Mouse (Mus musculus) monocyte, adult 5-6 weeks (primary cell): ENCODE data around the gene Efna5. TPM values are rescaled to one million over a fixed set of nuclear protein-coding genes. Genes with fewer than 3 reads are reported as not detected.

ENCODE experiments used
- ATAC-seq: fragments of 153-309, 156-312 bp; replicated peaks from 2 replicates; pipeline ENCODE4 v1.8.0; 2017; ENCODE audit warnings: mild to moderate bottlenecking; ENCODE audit not compliant: low TSS enrichment, insufficient number of reproducible peaks, severe bottlenecking, poor library complexity, low FRiP score
- total RNA-seq: library from RNA; stranded (forward); fragments of 200-1000, 200-491, 200-594 nt; gene quantifications from 3 replicates; pipeline ENCODE4 v1.2.3, GENCODE M21; 2017

Efna5 gene
- total RNA-seq, 1 experiment from 2014 or later, result not detected

GRCm38 (mm10) chr17:62766705-62767104, 114.4 kb downstream of the Efna5 start:
- no peak for ATAC-seq

GRCm38 (mm10) chr17:62765165-62765564, 116.0 kb downstream of the Efna5 start:
- no peak for ATAC-seq

- ATAC-seq, result no peak
Measured at GRCm38 (mm10) chr17:62756951-62757350, 124.2 kb downstream of the Efna5 start.

- no peak for ATAC-seq
Measured at GRCm38 (mm10) chr17:62755635-62756034, 125.5 kb downstream of the Efna5 start.

GRCm38 (mm10) chr17:62754638-62755037, 126.5 kb downstream of the Efna5 start:
- no peak for ATAC-seq

- no peak for ATAC-seq
Measured at GRCm38 (mm10) chr17:62752381-62752889, 128.7 kb downstream of the Efna5 start.

- ATAC-seq, result no peak
Measured at GRCm38 (mm10) chr17:62750647-62751046, 130.5 kb downstream of the Efna5 start.

- ATAC-seq, result no peak
Measured at GRCm38 (mm10) chr17:62748803-62749619, 132.1 kb downstream of the Efna5 start.

- no peak for ATAC-seq
Measured at GRCm38 (mm10) chr17:62747381-62747780, 133.7 kb downstream of the Efna5 start.

GRCm38 (mm10) chr17:62746827-62747226, 134.3 kb downstream of the Efna5 start:
- no peak for ATAC-seq

GRCm38 (mm10) chr17:62745286-62745685, 135.8 kb downstream of the Efna5 start:
- ATAC-seq, result no peak

- no peak for ATAC-seq
Measured at GRCm38 (mm10) chr17:62744239-62744638, 136.9 kb downstream of the Efna5 start.

- ATAC-seq, result no peak
Measured at GRCm38 (mm10) chr17:62741702-62742101, 139.4 kb downstream of the Efna5 start.

- ATAC-seq, result no peak
Measured at GRCm38 (mm10) chr17:62741020-62741419, 140.1 kb downstream of the Efna5 start.

- ATAC-seq, result no peak
Measured at GRCm38 (mm10) chr17:62739993-62740392, 141.1 kb downstream of the Efna5 start.

GRCm38 (mm10) chr17:62737404-62737803, 143.7 kb downstream of the Efna5 start:
- ATAC-seq, result peak; percentile 78; the same call in 1 of the 2 replicates

GRCm38 (mm10) chr17:62735943-62736342, 145.2 kb downstream of the Efna5 start:
- ATAC-seq, result no peak

- no peak for ATAC-seq
Measured at GRCm38 (mm10) chr17:62734901-62735300, 146.2 kb downstream of the Efna5 start.

GRCm38 (mm10) chr17:62734067-62734466, 147.1 kb downstream of the Efna5 start:
- ATAC-seq, result no peak

- ATAC-seq, result no peak
Measured at GRCm38 (mm10) chr17:62729754-62730470, 151.2 kb downstream of the Efna5 start.
